Mouse (Mus musculus) erythroid progenitor cell, adult 5-6 weeks (primary cell): ENCODE results near the gene Tsga10ip. TPM values are rescaled to one million over a fixed set of nuclear protein-coding genes. Genes with fewer than 3 reads are reported as not detected.
"Not testable (repeated sequence)": the region's sequence is repeated elsewhere in the genome, so short reads cannot be mapped to it uniquely, and the experiment has no call there.

ENCODE experiments used
- ATAC-seq: replicated peaks from 2 replicates; pipeline ENCODE4 v1.8.0; 2016; ENCODE audit warnings: moderate number of reproducible peaks, mild to moderate bottlenecking, moderate TSS enrichment, inconsistent platforms; ENCODE audit not compliant: poor library complexity, low FRiP score, severe bottlenecking
- total RNA-seq, 2 experiments: library from RNA; stranded (forward) in 1 of 2; stranded (reverse) in 1 of 2; fragments of 150-400 nt in 1 of 2; fragments of 186-747, 209-891 nt in 1 of 2; gene quantifications; 2 replicates each; pipeline versions ENCODE4 v1.2.3 to v1.2.4; 2015 to 2017; ENCODE audit warnings: low replicate concordance in 2 of 2

Gene Tsga10ip
- total RNA-seq, 2 experiments from 2014 or later, result not detected

DNA sequence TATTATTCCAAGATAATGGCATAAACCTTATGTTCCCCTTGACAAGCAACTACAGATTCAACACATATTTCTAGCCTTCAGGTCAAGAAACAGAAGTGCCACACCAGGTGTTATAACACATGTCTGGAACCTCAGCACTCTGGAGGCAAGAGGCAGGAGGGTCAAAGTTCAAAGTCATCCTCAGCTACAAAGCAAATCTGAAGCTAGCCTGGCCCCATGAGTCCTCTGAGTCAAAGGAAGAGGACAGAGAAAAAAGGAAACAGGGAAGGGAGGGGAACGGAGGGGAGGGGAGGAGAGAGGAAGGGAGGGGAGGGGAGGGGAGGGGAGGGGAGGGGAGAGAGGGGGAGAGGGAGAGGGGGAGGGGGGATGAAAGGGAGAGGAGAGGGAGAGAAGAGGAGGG, 46.2 kb downstream of the Tsga10ip start:
- no peak for ATAC-seq

DNA sequence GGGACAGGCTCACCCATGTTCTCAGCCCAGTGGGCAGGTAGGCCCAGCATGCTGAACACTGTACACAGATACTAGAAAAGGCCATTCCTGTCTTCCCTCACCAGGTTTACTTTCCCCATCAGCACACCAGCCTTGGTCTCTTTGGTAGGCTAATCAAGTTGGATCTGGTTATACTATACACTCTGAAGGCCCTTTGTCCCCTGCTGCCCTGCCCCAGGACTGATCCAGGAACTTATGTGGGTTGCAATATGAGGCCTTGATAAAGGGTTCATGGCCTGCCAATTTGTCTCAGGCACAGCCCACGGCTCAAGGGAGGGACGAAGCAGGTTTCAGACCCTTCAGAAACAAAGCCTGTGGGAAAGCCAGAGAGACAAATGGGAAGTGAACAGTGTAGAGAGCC, 48.7 kb downstream of the Tsga10ip start:
- no peak for ATAC-seq

DNA sequence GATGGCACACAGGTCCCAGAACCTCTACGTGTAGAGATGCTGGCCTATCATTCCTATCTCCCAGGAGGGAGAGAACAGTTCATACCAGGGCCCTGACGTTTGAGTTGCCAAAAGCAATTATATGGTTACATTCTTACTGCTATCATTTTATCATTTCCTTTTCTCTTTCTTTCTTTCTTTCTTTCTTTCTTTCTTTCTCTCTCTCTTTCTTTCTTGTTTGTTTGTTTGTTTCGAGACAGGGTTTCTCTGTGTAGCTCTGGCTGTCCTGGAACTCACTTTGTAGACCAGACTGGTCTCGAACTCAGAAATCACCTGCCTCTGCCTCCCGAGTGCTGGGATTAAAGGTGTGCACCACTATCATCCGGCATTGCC, 52.8 kb downstream of the Tsga10ip start, which contains the start of gene Cst6:
TSS of gene Cst6 (minus strand) at position 73 of the 372 bp plus-strand sequence.
- not testable (repeated sequence) for ATAC-seq

DNA sequence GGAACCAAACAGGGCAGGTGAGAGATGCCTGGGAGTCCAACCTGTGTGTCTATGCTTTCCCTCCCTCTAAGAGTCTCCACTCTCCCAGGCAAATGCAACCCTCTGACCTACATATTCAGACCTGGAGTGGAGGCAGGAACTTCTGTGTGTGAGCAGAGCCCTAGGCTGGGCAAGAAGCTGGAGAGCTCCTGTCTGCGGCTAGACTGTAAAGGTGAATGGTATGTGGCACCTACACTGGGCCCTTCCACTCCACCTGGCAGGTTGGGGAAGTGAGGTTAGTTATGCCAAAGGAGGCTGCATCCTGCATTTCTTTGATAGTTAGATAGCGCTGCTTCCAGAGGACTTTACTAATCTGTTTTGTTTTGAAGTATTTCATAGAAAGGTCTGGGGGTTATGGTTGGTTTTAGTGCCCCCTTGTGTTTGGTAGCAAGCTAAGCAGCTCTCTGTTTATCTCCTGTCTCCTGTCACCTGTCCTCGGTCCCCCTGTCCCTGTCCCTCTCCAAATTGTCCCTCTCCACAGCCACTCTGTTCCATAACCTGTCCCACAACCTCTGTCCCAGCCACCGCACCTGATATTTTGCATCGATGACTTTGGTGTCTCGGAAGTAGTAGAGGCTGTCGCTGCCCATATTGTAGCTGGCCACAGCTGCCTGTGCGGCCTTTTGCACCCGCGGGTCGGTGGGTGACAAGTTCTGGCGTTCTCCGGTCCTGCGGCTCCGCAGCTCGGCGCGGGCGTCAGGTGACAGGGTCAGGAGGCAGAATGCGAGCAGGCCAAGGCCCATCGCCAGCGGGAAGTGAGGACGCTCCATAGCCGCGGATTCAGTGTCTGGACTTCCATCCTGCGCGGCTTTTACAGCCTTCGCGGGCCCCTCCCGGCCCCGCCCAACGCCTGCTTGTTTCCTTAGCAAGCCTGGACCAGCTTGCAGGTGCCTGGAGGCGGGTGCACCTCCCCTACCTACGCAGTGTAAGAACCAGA, 53.5 kb downstream of the Tsga10ip start:
- no peak for ATAC-seq

DNA sequence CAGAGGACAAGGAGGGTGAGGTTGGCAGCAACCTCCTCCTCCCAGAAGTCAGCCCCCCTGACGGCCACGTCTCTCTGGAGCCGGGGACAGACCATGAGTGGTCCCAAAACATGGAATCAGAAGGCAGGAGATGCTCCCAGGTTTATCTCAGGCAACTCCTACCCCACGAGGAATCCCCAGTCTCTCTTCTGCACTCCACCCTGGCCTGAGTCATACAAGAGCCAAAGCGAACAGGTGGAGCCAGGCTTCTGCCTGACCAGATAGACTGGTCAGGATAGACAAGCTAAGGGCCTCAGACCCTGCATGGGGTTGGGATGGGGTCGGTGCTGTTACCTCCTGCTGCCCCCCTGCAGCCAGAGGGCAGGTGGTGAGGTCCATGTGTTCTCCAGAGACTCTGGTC, 54.3 kb downstream of the Tsga10ip start:
- ATAC-seq, result no peak

DNA sequence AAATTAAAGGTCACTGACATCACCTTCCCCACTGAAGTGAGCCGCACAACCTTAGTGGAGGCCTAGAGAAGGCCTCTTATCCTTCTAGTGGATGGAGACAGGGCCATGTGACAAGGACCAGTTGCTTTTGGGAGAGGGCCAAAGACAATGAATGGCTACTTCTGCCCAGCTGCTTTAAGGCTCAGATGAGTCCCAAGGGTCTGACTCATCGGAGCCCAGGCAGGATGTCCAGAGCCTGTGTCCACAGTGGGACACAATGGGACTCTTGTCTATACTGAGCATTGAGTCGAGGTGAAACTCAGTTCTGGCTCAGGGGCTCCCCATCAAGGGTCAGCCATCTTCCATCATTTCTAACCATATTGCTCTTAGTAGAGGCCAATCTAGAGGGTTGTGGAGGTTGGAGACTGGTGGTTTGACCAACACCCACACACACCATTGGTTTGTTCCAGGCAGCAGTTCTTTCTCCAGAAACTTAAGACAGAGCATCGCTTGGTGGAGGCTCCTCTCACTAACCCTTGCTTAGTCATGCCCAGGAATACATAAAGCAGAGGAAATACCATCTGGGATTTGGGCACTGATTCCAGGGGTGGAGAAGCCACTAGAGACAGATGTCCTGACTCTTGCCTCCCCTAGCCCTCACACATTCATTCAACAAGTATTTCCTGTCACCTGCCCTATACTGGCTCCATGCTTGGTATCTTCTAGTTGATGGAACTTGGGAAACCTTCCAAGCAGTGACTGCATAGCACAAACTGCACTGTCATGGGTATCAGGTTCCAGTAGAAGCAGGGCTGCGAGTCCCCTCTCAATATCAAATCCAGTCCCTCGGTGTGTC, 56.8 kb downstream of the Tsga10ip start:
- no peak for ATAC-seq

DNA sequence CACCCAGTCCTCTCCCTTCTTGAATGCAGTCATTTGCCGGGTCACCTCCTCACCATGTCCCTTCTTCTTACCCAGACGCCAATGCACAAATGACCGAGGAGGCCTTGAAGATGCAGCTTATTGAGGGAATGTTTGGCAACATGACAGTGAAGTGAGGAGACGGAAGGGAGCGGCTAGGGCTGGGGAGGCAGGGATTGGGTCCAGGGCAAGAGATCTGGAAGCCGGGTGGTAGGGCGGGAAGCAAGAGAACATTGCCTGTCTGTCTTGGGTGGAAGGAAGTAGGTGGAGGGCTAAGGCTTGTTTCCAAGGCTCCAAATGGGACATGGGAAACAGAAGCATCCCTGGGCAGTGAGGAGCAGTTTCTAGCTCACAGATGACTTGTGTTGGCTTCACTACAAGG, 61.0 kb downstream of the Tsga10ip start:
- no peak for ATAC-seq

Other genes with a start within 250 kb of the Tsga10ip start
- 13.4 and 29.2 TPM in 2 replicates for gene Pacs1, start 129.4 kb downstream of the Tsga10ip start, total RNA-seq (2015; ENCODE audit: low replicate concordance)
- gene Pacs1, start 129.4 kb downstream of the Tsga10ip start, total RNA-seq (2017; ENCODE audit: low replicate concordance), result 6.8 and 15.5 TPM in 2 replicates
- gene Sf3b2, start 107.1 kb downstream of the Tsga10ip start, total RNA-seq (2015; ENCODE audit: low replicate concordance), result 82.5 and 114 TPM in 2 replicates
- 107 and 146 TPM in 2 replicates for gene Sf3b2, start 107.1 kb downstream of the Tsga10ip start, total RNA-seq (2017; ENCODE audit: low replicate concordance)
- not detected in 2 replicates for gene Gal3st3, start 104.2 kb downstream of the Tsga10ip start, total RNA-seq (2015; ENCODE audit: low replicate concordance)
- not detected in 2 replicates for gene Gal3st3, start 104.2 kb downstream of the Tsga10ip start, total RNA-seq (2017; ENCODE audit: low replicate concordance)
- not detected in 2 replicates for gene Catsper1, start 66.8 kb downstream of the Tsga10ip start, total RNA-seq (2015; ENCODE audit: low replicate concordance)
- not detected in 2 replicates for gene Catsper1, start 66.8 kb downstream of the Tsga10ip start, total RNA-seq (2017; ENCODE audit: low replicate concordance)
- gene Cst6, start 53.0 kb downstream of the Tsga10ip start, total RNA-seq (2015; ENCODE audit: low replicate concordance), result 0.42 TPM in 1 of 2 replicates, not detected in the other
- not detected in 2 replicates for gene Cst6, start 53.0 kb downstream of the Tsga10ip start, total RNA-seq (2017; ENCODE audit: low replicate concordance)
- gene Eif1ad, start 35.8 kb downstream of the Tsga10ip start, total RNA-seq (2015; ENCODE audit: low replicate concordance), result 26.0 and 27.0 TPM in 2 replicates
- 33.9 and 45.0 TPM in 2 replicates for gene Eif1ad, start 35.8 kb downstream of the Tsga10ip start, total RNA-seq (2017; ENCODE audit: low replicate concordance)
- gene Banf1, start 35.4 kb downstream of the Tsga10ip start, total RNA-seq (2015; ENCODE audit: low replicate concordance), result 150 and 163 TPM in 2 replicates
- 29.1 and 34.9 TPM in 2 replicates for gene Banf1, start 35.4 kb downstream of the Tsga10ip start, total RNA-seq (2017; ENCODE audit: low replicate concordance)
- gene Sart1, start 13.8 kb downstream of the Tsga10ip start, total RNA-seq (2015; ENCODE audit: low replicate concordance), result 73.4 and 90.8 TPM in 2 replicates
- gene Sart1, start 13.8 kb downstream of the Tsga10ip start, total RNA-seq (2017; ENCODE audit: low replicate concordance), result 62.2 and 94.3 TPM in 2 replicates
- 22.3 and 31.0 TPM in 2 replicates for gene Drap1, start 22.5 kb upstream of the Tsga10ip start, total RNA-seq (2015; ENCODE audit: low replicate concordance)
- gene Drap1, start 22.5 kb upstream of the Tsga10ip start, total RNA-seq (2017; ENCODE audit: low replicate concordance), result 8.3 and 25.4 TPM in 2 replicates
- gene AI837181, start 22.6 kb upstream of the Tsga10ip start, total RNA-seq (2015; ENCODE audit: low replicate concordance), result 11.7 and 16.2 TPM in 2 replicates
- gene AI837181, start 22.6 kb upstream of the Tsga10ip start, total RNA-seq (2017; ENCODE audit: low replicate concordance), result 1.9 and 13.7 TPM in 2 replicates
- gene Fosl1, start 45.0 kb upstream of the Tsga10ip start, total RNA-seq (2015; ENCODE audit: low replicate concordance), result not detected in 2 replicates
- not detected in 2 replicates for gene Fosl1, start 45.0 kb upstream of the Tsga10ip start, total RNA-seq (2017; ENCODE audit: low replicate concordance)
- not detected in 2 replicates for gene Ccdc85b, start 55.4 kb upstream of the Tsga10ip start, total RNA-seq (2015; ENCODE audit: low replicate concordance)
- gene Ccdc85b, start 55.4 kb upstream of the Tsga10ip start, total RNA-seq (2017; ENCODE audit: low replicate concordance), result 1.2 TPM in 1 of 2 replicates, not detected in the other
- 11.5 and 21.8 TPM in 2 replicates for gene Fibp, start 58.1 kb upstream of the Tsga10ip start, total RNA-seq (2015; ENCODE audit: low replicate concordance)
- gene Fibp, start 58.1 kb upstream of the Tsga10ip start, total RNA-seq (2017; ENCODE audit: low replicate concordance), result 29.0 and 32.5 TPM in 2 replicates
- 6.3 TPM in 1 of 2 replicates, not detected in the other for gene Ctsw, start 66.0 kb upstream of the Tsga10ip start, total RNA-seq (2015; ENCODE audit: low replicate concordance)
- gene Ctsw, start 66.0 kb upstream of the Tsga10ip start, total RNA-seq (2017; ENCODE audit: low replicate concordance), result not detected in 2 replicates
- 5.0 TPM in 1 of 2 replicates, not detected in the other for gene Efemp2, start 71.4 kb upstream of the Tsga10ip start, total RNA-seq (2015; ENCODE audit: low replicate concordance)
- gene Efemp2, start 71.4 kb upstream of the Tsga10ip start, total RNA-seq (2017; ENCODE audit: low replicate concordance), result not detected in 2 replicates
- gene Mus81, start 85.9 kb upstream of the Tsga10ip start, total RNA-seq (2015; ENCODE audit: low replicate concordance), result 2.5 and 59.5 TPM in 2 replicates
- 6.5 and 11.2 TPM in 2 replicates for gene Mus81, start 85.9 kb upstream of the Tsga10ip start, total RNA-seq (2017; ENCODE audit: low replicate concordance)
- 720 and 762 TPM in 2 replicates for gene Cfl1, start 87.9 kb upstream of the Tsga10ip start, total RNA-seq (2015; ENCODE audit: low replicate concordance)
- 460 and 469 TPM in 2 replicates for gene Cfl1, start 87.9 kb upstream of the Tsga10ip start, total RNA-seq (2017; ENCODE audit: low replicate concordance)
- 21.4 and 25.6 TPM in 2 replicates for gene 1700020D05Rik, start 101.3 kb upstream of the Tsga10ip start, total RNA-seq (2015; ENCODE audit: low replicate concordance)
- 13.8 and 18.7 TPM in 2 replicates for gene 1700020D05Rik, start 101.3 kb upstream of the Tsga10ip start, total RNA-seq (2017; ENCODE audit: low replicate concordance)
- 35.3 and 43.6 TPM in 2 replicates for gene Snx32, start 108.0 kb upstream of the Tsga10ip start, total RNA-seq (2015; ENCODE audit: low replicate concordance)
- gene Snx32, start 108.0 kb upstream of the Tsga10ip start, total RNA-seq (2017; ENCODE audit: low replicate concordance), result 42.5 and 42.7 TPM in 2 replicates
- not detected in 2 replicates for gene Ovol1, start 158.1 kb upstream of the Tsga10ip start, total RNA-seq (2015; ENCODE audit: low replicate concordance)
- not detected in 2 replicates for gene Ovol1, start 158.1 kb upstream of the Tsga10ip start, total RNA-seq (2017; ENCODE audit: low replicate concordance)
- 3.8 and 8.3 TPM in 2 replicates for gene Ap5b1, start 165.5 kb upstream of the Tsga10ip start, total RNA-seq (2015; ENCODE audit: low replicate concordance)
- gene Ap5b1, start 165.5 kb upstream of the Tsga10ip start, total RNA-seq (2017; ENCODE audit: low replicate concordance), result 6.4 and 11.0 TPM in 2 replicates
- 87.2 and 123 TPM in 2 replicates for gene Rnaseh2c, start 199.3 kb upstream of the Tsga10ip start, total RNA-seq (2015; ENCODE audit: low replicate concordance)
- gene Rnaseh2c, start 199.3 kb upstream of the Tsga10ip start, total RNA-seq (2017; ENCODE audit: low replicate concordance), result 36.2 and 100.0 TPM in 2 replicates
- 31.0 and 42.8 TPM in 2 replicates for gene Kat5, start 207.7 kb upstream of the Tsga10ip start, total RNA-seq (2015; ENCODE audit: low replicate concordance)
- gene Kat5, start 207.7 kb upstream of the Tsga10ip start, total RNA-seq (2017; ENCODE audit: low replicate concordance), result 29.1 and 35.0 TPM in 2 replicates
- gene Rela, start 235.0 kb upstream of the Tsga10ip start, total RNA-seq (2015; ENCODE audit: low replicate concordance), result 18.4 and 26.0 TPM in 2 replicates
- gene Rela, start 235.0 kb upstream of the Tsga10ip start, total RNA-seq (2017; ENCODE audit: low replicate concordance), result 7.2 and 14.8 TPM in 2 replicates